Mouse (Mus musculus) liver, embryonic 14.5 days (tissue): ENCODE results near the gene Pxylp1.

Source experiments
- CTCF ChIP-seq: IDR thresholded peaks from 2 replicates; pipeline ENCODE4 v1.5.1; 2016; ENCODE audit warnings: antibody characterized with exemption, low read depth, control low read depth
- EP300 ChIP-seq: IDR thresholded peaks from 2 replicates; pipeline ENCODE4 v1.6.1; 2016; ENCODE audit warnings: antibody characterized with exemption, low read depth

DNA sequence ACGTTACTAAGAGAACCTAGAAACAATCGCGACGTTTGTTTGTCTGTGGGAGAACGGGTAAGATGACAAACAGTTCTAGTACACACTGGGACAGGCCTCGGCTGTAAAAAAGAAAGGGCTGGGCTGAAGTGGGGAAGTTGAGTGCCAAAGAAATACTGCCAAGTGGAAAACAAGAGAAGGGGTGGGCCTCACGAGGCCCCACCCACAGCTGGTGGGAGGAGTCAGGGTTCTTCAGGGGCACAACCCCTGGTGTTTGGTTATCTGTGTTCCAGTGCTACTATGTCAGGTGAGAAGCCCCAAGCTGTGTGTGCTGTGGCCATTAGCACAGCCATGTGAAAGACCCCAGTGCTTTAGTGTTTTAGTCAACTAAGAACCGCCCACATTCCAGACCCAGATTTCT is 22.4 kb downstream of the Pxylp1 start:
- TF ChIP-seq CTCF (no peak), EP300 (no peak)
